Mouse (Mus musculus): ENCODE results near the gene Tmem119.

DNA sequence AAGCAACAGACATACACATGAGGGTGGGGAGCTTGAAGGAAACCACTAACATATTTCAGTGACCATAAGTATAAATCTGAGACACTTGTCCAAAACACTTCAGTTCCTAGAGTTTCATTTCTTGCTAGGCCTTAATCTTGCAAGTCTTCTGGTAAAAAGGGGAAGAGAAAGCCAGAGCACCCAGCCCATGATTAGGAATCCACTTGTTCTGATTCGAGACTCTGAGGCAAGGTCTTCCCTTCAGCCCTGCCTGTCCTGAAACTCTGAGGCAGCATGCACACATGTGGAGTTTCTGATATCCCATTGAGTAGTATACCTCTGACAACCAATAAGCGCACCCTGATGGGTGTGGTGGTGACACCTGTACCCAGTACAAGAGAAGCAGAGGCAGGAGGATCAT is 38.7 kb downstream of the Tmem119 start:
- TF ChIP-seq CTCF (IDR thresholded peaks at IDR 0.05; ENCODE audit: low read depth) = no peak
- TF ChIP-seq EP300 (IDR thresholded peaks at IDR 0.05; ENCODE audit: low read depth) = no peak

Data from liver, embryonic 14.5 days (tissue).